Comparison of ENCODE assay signal across 10 mouse cellular contexts in genomic region chr8:57584416-57585127, GRCm38 (mm10).
A peak's percentile ranks its signal among the peaks of the same experiment; 100 is the strongest.
DNase-seq lines count a peak whose midpoint lies in the region; ATAC-seq and TF ChIP-seq lines count a peak whose summit lies in the region.
"Had no signal": no experiment of that assay in that cellular context is flagged by ENCODE, and none has a peak within 500 bp of the region (broad histone marks: within the 10 kb centered on the region; RNA-seq: fewer than 3 reads in every experiment).

No protein-coding gene starts in this region.

- H3K27ac ChIP-seq in midbrain, embryonic 13.5 days, result no peak overlapping the region
- H3K27ac ChIP-seq in midbrain, embryonic 16.5 days (ENCODE audit: low read length), result no peak overlapping the region
- peak overlapping the region; percentile 96 for H3K27ac ChIP-seq in cerebellum, adult 2 months (ENCODE audit: insufficient read depth, low read length)
- peak overlapping the region; percentile 59 for H3K27ac ChIP-seq in forebrain, embryonic 15.5 days (replicated peaks)
- H3K27ac ChIP-seq in kidney, adult 2 months (ENCODE audit: insufficient read depth, low read depth, low read length), result no peak overlapping the region

- H3K9me3 ChIP-seq in midbrain, embryonic 13.5 days, result no peaks in the 10 kb centered on the region
- H3K9me3 ChIP-seq in midbrain, embryonic 16.5 days (replicated peaks; ENCODE audit: control insufficient read depth, low read length, poor library complexity, severe bottlenecking), result no peaks in the 10 kb centered on the region
- H3K9me3 ChIP-seq in forebrain, embryonic 15.5 days, result no peaks in the 10 kb centered on the region

- no peak for TF ChIP-seq POLR2A in cerebellum, adult 2 months (IDR thresholded peaks at IDR 0.05; ENCODE audit: borderline replicate concordance, insufficient read depth, low read length)
- no peak for TF ChIP-seq POLR2A in kidney, adult 2 months (IDR thresholded peaks at IDR 0.05; ENCODE audit: low read depth, low read length)

- H3K9ac ChIP-seq in midbrain, embryonic 13.5 days (replicated peaks), result no peak overlapping the region
- no peak overlapping the region for H3K9ac ChIP-seq in midbrain, embryonic 16.5 days (ENCODE audit: low read depth, low read length)
- H3K9ac ChIP-seq in forebrain, embryonic 15.5 days (replicated peaks), result no peak overlapping the region

- no peaks in the 10 kb centered on the region for H3K36me3 ChIP-seq in midbrain, embryonic 13.5 days
- no peaks in the 10 kb centered on the region for H3K36me3 ChIP-seq in midbrain, embryonic 16.5 days (ENCODE audit: control insufficient read depth, insufficient read depth, low read length)
- H3K36me3 ChIP-seq in forebrain, embryonic 15.5 days, result no peaks in the 10 kb centered on the region
- H3K36me3 ChIP-seq in kidney, adult 2 months (ENCODE audit: control insufficient read depth, insufficient read depth, low read length), result no peaks in the 10 kb centered on the region

- ATAC-seq in midbrain, embryonic 13.5 days, result 0 out of 2 replicates have a peak, but pooled peaks have one; percentile 14
- ATAC-seq in midbrain, embryonic 16.5 days, result no peak
- peak; percentile 90 for ATAC-seq in forebrain, embryonic 15.5 days (replicated peaks)

- 70% methylated on average over 8 of the region's 8 CpGs for WGBS in midbrain, embryonic 13.5 days
- WGBS in midbrain, embryonic 16.5 days, result 60% methylated on average over 8 of the region's 8 CpGs
- WGBS in cerebellum, adult 2 months, result 12% methylated on average over 8 of the region's 8 CpGs
- WGBS in forebrain, embryonic 15.5 days, result 33% methylated on average over 8 of the region's 8 CpGs
- WGBS in kidney, adult 2 months, result 80% methylated on average over 8 of the region's 8 CpGs

- TF ChIP-seq CTCF in cerebellum, adult 2 months (IDR thresholded peaks at IDR 0.05; ENCODE audit: borderline replicate concordance, insufficient read depth, low read depth, low read length), result no peak
- TF ChIP-seq CTCF in kidney, adult 2 months (conservative IDR thresholded peaks at IDR 0.05; ENCODE audit: insufficient read depth, insufficient read length, low read depth, low read length), result no peak

- peaks cover 9% of the 10 kb centered on the region; the same call in 1 of the 2 replicates for H3K4me1 ChIP-seq in midbrain, embryonic 13.5 days (replicated peaks)
- no peaks in the 10 kb centered on the region for H3K4me1 ChIP-seq in midbrain, embryonic 16.5 days (ENCODE audit: control insufficient read depth, insufficient read depth, low read length)
- H3K4me1 ChIP-seq in cerebellum, adult 2 months (ENCODE audit: control insufficient read depth, insufficient read depth, low read length), result peaks cover 64% of the 10 kb centered on the region
- peaks cover 29% of the 10 kb centered on the region for H3K4me1 ChIP-seq in forebrain, embryonic 15.5 days
- H3K4me1 ChIP-seq in kidney, adult 2 months (ENCODE audit: control insufficient read depth, insufficient read depth, low read length), result 0 out of 2 replicates have a peak, but pooled peaks cover 3% of the 10 kb centered on the region

- no peak overlapping the region for H3K4me3 ChIP-seq in midbrain, embryonic 13.5 days (replicated peaks)
- no peak overlapping the region for H3K4me3 ChIP-seq in midbrain, embryonic 16.5 days (ENCODE audit: low read depth, low read length)
- no peak overlapping the region for H3K4me3 ChIP-seq in cerebellum, adult 2 months (replicated peaks; ENCODE audit: insufficient read depth, low read depth, low read length)
- H3K4me3 ChIP-seq in forebrain, embryonic 15.5 days, result no peak overlapping the region
- no peak overlapping the region for H3K4me3 ChIP-seq in kidney, adult 2 months (ENCODE audit: insufficient read depth, low read depth, low read length)
- H3K4me3 ChIP-seq: erythroblast, embryonic 14.5 days had no signal

- no peak overlapping the region for H3K4me2 ChIP-seq in midbrain, embryonic 13.5 days (replicated peaks)
- no peak overlapping the region for H3K4me2 ChIP-seq in midbrain, embryonic 16.5 days (ENCODE audit: low read length)
- H3K4me2 ChIP-seq in forebrain, embryonic 15.5 days (replicated peaks), result no peak overlapping the region

- peak; percentile 91 to 96 for DNase-seq in cerebellum, adult 2 months
- DNase-seq in retina, postnatal 1 day, result peak; percentile 34
- DNase-seq in T-cell, adult 2 months (ENCODE audit: low spot score), result no peak
- no peak for DNase-seq in kidney, adult 2 months
- DNase-seq: kidney, adult 8-10 months; lung, postnatal 14 days had no signal

- no peaks in the 10 kb centered on the region for H3K27me3 ChIP-seq in midbrain, embryonic 13.5 days
- no peaks in the 10 kb centered on the region for H3K27me3 ChIP-seq in midbrain, embryonic 16.5 days (ENCODE audit: control insufficient read depth, insufficient read depth, low read depth, low read length)
- H3K27me3 ChIP-seq in cerebellum, adult 2 months (ENCODE audit: control insufficient read depth, insufficient read depth, low read length), result no peaks in the 10 kb centered on the region
- H3K27me3 ChIP-seq in forebrain, embryonic 15.5 days, result no peaks in the 10 kb centered on the region
- H3K27me3 ChIP-seq in kidney, adult 2 months (replicated peaks; ENCODE audit: control insufficient read depth, insufficient read depth, low read length), result no peaks in the 10 kb centered on the region

Comparison
In these comparisons a context has a peak if more than half of its experiments do, and no peak if none do; other contexts are left out.
1. H3K27ac ChIP-seq: peak in cerebellum, adult 2 months (single experiment) and forebrain, embryonic 15.5 days (single experiment); none in midbrain, embryonic 13.5 days (single experiment), midbrain, embryonic 16.5 days (single experiment) and kidney, adult 2 months (single experiment).
2. DNase-seq: peak in cerebellum, adult 2 months (2 of 2) and retina, postnatal 1 day (single experiment); none in T-cell, adult 2 months (single experiment) and kidney, adult 2 months (single experiment).